9 mouse cellular contexts compared by ENCODE assay signal in genomic region chr2:21187576-21187975, GRCm38 (mm10). TPM values are rescaled to one million over a fixed set of nuclear protein-coding genes. Genes with fewer than 3 reads are reported as not detected.
DNase-seq lines count a peak whose midpoint lies in the region; ATAC-seq and TF ChIP-seq lines count a peak whose summit lies in the region.
"Had no signal": no experiment of that assay in that cellular context is flagged by ENCODE, and none has a peak within 500 bp of the region (broad histone marks: within the 10 kb centered on the region; RNA-seq: fewer than 3 reads in every experiment).

No protein-coding gene starts in this region.

- H3K27me3 ChIP-seq in heart, adult 2 months (ENCODE audit: control insufficient read depth, insufficient read depth, low read length): no peaks in the 10 kb centered on the region
- no peaks in the 10 kb centered on the region for H3K27me3 ChIP-seq in heart, embryonic 10.5 days (ENCODE audit: insufficient read depth, poor library complexity, severe bottlenecking)
- H3K27me3 ChIP-seq: megakaryocyte, embryonic 14.5 days had no signal

- DNase-seq in heart, adult 2 months: peak; percentile 51 to 75
- DNase-seq in heart, embryonic 10.5 days (ENCODE audit: low spot score): no peak
- DNase-seq in CD4-positive helper T cell, adult 2 months (ENCODE audit: low read depth, low spot score): peak; percentile 68
- peak; percentile 69 to 88 for DNase-seq in adrenal gland, postnatal 36 days
- peak; percentile 60 to 78 for DNase-seq in frontal cortex, postnatal 36 days (ENCODE audit: low spot score in 2 of 2)
- DNase-seq in layer of hippocampus, adult 9-11 months: peak; percentile 67
- DNase-seq in telencephalon, adult 2 months (ENCODE audit: low read depth, low spot score): peak; percentile 64

- no peak overlapping the region for H3K9ac ChIP-seq in heart, adult 2 months (ENCODE audit: low read depth, low read length)

- TF ChIP-seq POLR2A in heart, adult 2 months (IDR thresholded peaks at IDR 0.05; ENCODE audit: insufficient read depth, low read depth, low read length): no peak

- H3K9me3 ChIP-seq in heart, embryonic 10.5 days: no peaks in the 10 kb centered on the region
- H3K9me3 ChIP-seq: megakaryocyte, embryonic 14.5 days had no signal

- H3K4me3 ChIP-seq in heart, adult 2 months: no peak overlapping the region
- H3K4me3 ChIP-seq in heart, embryonic 10.5 days: no peak overlapping the region
- H3K4me3 ChIP-seq: megakaryocyte, embryonic 14.5 days had no signal

- 0 out of 2 replicates have a peak, but pooled peaks have one; percentile 56 for TF ChIP-seq EP300 in heart, adult 2 months (IDR thresholded peaks at IDR 0.05; ENCODE audit: insufficient read depth, low read depth, low read length)

- TF ChIP-seq CTCF in heart, adult 2 months (IDR thresholded peaks at IDR 0.05): peak; percentile 84

- no peaks in the 10 kb centered on the region for H3K36me3 ChIP-seq in heart, adult 2 months (ENCODE audit: control insufficient read depth, insufficient read depth, low read length)
- H3K36me3 ChIP-seq in heart, embryonic 10.5 days: no peaks in the 10 kb centered on the region

- intact Hi-C loops in heart, adult 2 months (cut with DNase I): loop anchor here (1.0 to 2.0 kb wide), 2 partner anchors 219 to 289 kb away; partner anchors contain the start of gene Arhgap21

- no peak overlapping the region for H3K27ac ChIP-seq in heart, adult 2 months
- H3K27ac ChIP-seq in heart, embryonic 10.5 days: no peak overlapping the region

- H3K4me1 ChIP-seq in heart, adult 2 months (ENCODE audit: control insufficient read depth, insufficient read depth, low read length): peaks cover 2% of the 10 kb centered on the region; the same call in 1 of the 2 replicates
- no peaks in the 10 kb centered on the region for H3K4me1 ChIP-seq in heart, embryonic 10.5 days

- 43% methylated on average over 7 of the region's 7 CpGs for WGBS in heart, adult 2 months
- WGBS in heart, embryonic 10.5 days: 59% methylated on average over 7 of the region's 7 CpGs

- ATAC-seq in megakaryocyte, adult 5-6 weeks (ENCODE audit: poor library complexity, severe bottlenecking): peak; percentile 64

- no peaks in the 10 kb centered on the region for H3K79me2 ChIP-seq in heart, adult 2 months (replicated peaks; ENCODE audit: control insufficient read depth, insufficient read depth, low read length)

RNA-seq across cellular contexts. Expression of gene Enkur, which starts 17.6 kb away (rescaled TPM):
- 1 to 10 TPM; 1.1 to 1.5 TPM for total RNA-seq in heart, adult 2 months (2021)
- polyA plus RNA-seq in heart, adult 2 months (2012; rRNA removed): 0.23 and 0.38 TPM in 2 replicates
- polyA plus RNA-seq in heart, embryonic 10.5 days (2016; fragmentation: Nextera tagmentation; extraction: Ambion mirVana): 2.3 and 2.9 TPM in 2 replicates
- total RNA-seq in adrenal gland, postnatal 36 days (2021): under 1 TPM; 0.63 TPM
- not detected in 2 replicates for total RNA-seq in megakaryocyte, adult 5-6 weeks (2015)
- not detected in 2 replicates for total RNA-seq in megakaryocyte, adult 5-6 weeks (2017)

RNA-seq across cellular contexts. Expression of gene Thnsl1, which starts 17.9 kb away (rescaled TPM):
- 1 to 10 TPM; 6.8 to 7.7 TPM for total RNA-seq in heart, adult 2 months (2021)
- 4.4 and 5.8 TPM in 2 replicates for polyA plus RNA-seq in heart, adult 2 months (2012; rRNA removed)
- polyA plus RNA-seq in heart, embryonic 10.5 days (2016; fragmentation: Nextera tagmentation; extraction: Ambion mirVana): 9.1 and 9.2 TPM in 2 replicates
- total RNA-seq in adrenal gland, postnatal 36 days (2021): 1 to 10 TPM; 4.6 to 8.9 TPM
- total RNA-seq in megakaryocyte, adult 5-6 weeks (2015): 0.71 and 0.91 TPM in 2 replicates
- 0.89 and 1.8 TPM in 2 replicates for total RNA-seq in megakaryocyte, adult 5-6 weeks (2017)
